Mouse (Mus musculus): ENCODE results near the gene Rasal1.
A peak's percentile ranks its signal among the peaks of the same experiment; 100 is the strongest.

Gene Rasal1

GRCm38 (mm10) chr5:120648569-120649373 is at the start of gene Rasal1:
Gene Rasal1, plus strand, starts transcription at chr5:120648812.
- peak; percentile 62 for DNase-seq (ENCODE audit: inconsistent ontology term)

- DNase-seq (ENCODE audit: inconsistent ontology term): no peak
These were observed 49.0 kb upstream of the Rasal1 start for GRCm38 (mm10) chr5:120599625-120600024.

GRCm38 (mm10) chr5:120600946-120601668 is 47.5 kb upstream of the Rasal1 start:
- DNase-seq (ENCODE audit: inconsistent ontology term): peak; percentile 54

DNA sequence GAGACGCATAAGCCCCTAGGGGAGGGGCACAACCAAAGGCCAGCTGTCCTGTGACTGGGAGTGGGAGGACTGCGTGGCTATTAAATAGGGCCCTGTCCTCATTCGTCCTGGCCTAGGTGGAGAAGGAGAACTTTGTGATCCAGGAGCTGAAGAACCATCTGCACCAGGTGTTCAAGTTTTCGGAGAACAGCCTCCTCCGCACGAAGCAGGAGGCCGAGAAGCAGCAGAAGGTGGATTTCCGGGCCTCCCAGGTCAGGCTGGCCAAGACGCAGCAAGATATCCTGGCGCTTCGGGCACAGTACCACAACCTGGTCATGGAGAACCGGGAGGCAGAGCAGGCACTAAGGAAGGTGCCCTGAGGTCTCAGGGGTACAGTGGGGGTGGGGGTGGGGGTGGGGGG is 46.4 kb upstream of the Rasal1 start:
- DNase-seq (ENCODE audit: inconsistent ontology term): no peak

DNA sequence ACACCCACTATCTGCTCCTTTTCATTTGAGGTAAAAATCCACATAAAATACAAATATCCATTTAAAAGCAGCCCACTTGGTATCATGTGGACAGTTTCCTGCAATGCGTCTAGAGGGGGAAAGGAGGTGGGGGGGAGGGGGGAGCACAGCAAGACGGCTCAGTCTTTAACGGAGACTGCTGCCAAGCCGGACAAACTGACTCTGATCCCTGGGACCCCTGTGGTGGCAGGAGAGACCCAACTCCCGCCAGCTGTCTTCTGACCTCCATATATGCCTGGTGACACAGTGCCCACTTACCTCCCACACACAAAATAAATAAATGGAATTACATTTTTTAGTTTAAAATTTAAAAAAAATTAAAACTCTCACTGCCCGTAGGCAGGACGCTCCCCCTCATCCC is 45.1 kb upstream of the Rasal1 start:
- no peak for DNase-seq (ENCODE audit: inconsistent ontology term)

GRCm38 (mm10) chr5:120604839-120605238 is 43.8 kb upstream of the Rasal1 start:
- peak; percentile 58 for DNase-seq (ENCODE audit: inconsistent ontology term)

- peak; percentile 54 for DNase-seq (ENCODE audit: inconsistent ontology term)
These were observed 43.4 kb upstream of the Rasal1 start for GRCm38 (mm10) chr5:120605241-120605661.

DNA sequence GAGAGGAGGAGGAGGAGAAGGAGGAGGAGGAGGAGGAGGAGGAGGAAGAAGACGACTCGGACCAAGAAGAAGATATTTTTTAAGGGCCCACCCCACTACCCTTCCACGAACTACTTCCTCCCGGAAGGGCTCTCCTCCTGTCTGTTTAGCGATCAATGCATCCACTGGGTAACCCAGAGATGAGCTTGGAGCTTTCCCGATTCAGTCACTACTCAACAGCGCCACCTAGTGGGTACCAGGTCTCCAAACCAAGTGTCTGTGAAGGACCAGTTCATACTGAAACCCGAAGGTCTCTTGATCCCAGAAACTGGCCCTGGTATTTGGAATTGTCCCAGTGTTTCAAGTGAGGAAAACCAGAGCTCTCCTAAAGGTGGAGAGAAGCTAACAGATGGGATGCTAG is 42.9 kb upstream of the Rasal1 start:
- DNase-seq (ENCODE audit: inconsistent ontology term): peak; percentile 86

DNA sequence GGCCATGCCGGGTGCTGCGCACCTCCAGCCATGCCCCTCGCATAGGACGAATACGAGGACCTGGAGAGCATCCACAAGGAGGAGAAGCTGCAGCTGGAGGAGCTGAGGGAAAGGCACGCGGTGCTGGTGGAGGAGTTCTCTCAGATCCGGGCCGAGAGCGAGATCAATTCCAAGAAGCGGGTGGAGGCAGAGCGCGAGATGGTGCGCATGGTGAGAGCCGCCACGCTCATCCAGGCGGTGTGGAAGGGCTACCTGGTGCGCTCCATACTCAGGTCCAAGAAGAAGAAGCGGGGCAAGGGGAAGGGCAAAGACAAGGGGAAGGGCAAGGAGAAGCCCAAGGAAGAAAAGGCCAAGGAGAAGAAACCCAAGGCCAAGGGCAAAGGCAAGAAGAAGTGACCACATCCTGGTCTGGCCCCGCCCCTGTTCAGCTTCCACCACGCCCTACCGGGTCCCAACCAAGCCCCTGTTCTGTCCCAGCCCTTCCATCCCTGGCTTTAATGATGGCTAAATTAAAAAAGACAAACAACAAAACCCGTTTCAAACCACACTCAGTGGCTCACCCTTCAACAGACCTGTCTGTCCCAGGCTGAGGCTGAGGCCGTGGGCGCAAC is 41.9 kb upstream of the Rasal1 start:
- no peak for DNase-seq (ENCODE audit: inconsistent ontology term)

GRCm38 (mm10) chr5:120607335-120607734 is 41.3 kb upstream of the Rasal1 start:
- DNase-seq (ENCODE audit: inconsistent ontology term): no peak

DNA sequence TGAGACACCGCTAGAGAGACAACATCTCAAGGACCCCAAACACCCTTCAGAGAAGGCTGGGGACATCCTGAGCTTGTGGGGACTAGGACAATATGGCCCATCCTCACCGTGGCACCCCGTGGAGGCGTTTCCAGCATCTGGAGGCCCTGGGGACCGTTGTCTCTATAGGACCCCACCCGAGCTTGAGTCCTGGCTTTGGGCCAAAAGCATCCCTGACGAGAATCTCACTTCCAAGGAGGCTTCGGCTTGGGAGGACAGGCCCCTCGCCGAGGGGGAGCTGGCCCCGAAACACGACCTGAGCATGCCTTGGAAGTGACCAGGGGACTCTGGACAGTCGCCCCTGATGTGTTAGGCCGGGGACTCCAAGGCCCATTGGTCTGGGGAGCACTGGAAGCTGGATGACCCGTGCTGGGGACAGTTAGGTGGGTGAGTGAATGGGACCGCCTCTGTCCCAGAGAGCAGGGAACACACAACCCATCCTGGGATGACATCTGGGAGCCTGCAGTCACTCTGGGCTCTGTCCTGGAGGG is 39.3 kb upstream of the Rasal1 start:
- DNase-seq (ENCODE audit: inconsistent ontology term): no peak

GRCm38 (mm10) chr5:120610906-120611305 is 37.7 kb upstream of the Rasal1 start:
- DNase-seq (ENCODE audit: inconsistent ontology term): no peak

DNA sequence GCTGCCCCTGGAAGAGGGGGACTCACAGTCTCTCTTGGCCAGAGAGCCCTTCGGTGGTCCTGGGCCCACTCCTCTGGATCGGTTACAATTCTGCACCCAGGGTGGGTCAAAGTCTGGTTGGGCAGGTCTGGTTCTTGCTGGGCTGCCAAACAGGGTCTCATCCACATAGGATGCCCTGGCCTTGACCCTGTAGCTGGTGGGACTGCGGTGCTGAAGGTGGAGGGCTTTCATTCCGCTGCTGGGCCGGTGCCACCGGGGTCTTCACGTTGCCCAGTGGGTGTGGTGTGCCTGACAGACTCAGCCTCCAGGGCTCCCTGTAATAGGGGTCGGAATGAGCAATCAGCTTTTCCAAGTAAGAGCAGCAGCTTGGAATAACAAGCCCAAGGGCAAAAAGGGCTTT is 37.2 kb upstream of the Rasal1 start:
- no peak for DNase-seq (ENCODE audit: inconsistent ontology term)

DNA sequence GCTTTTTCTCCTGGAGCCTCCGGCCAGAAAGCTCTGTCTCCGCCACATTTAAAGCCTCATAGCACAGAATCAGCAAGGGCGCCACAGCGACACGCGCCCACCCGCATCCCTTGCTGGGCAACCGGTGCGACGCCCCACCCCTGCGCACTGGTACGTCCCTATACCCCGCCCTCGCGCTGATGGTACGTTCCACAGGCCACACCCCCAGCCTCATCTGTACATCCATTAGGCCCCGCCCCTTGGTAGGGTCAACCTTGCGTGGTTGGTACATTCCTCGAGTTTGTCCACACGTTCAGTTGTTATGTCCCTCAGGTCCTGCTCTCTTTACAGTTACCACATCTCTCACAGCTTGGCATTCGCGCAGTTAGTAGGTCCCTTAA is 36.2 kb upstream of the Rasal1 start, which contains the start of the genes Rita1 and Ddx54:
Gene Rita1, minus strand, starts transcription at position 148 of the 380 bp plus-strand sequence.
Gene Ddx54, plus strand, starts transcription at position 298 of the 380 bp plus-strand sequence.
- DNase-seq (ENCODE audit: inconsistent ontology term): no peak

DNA sequence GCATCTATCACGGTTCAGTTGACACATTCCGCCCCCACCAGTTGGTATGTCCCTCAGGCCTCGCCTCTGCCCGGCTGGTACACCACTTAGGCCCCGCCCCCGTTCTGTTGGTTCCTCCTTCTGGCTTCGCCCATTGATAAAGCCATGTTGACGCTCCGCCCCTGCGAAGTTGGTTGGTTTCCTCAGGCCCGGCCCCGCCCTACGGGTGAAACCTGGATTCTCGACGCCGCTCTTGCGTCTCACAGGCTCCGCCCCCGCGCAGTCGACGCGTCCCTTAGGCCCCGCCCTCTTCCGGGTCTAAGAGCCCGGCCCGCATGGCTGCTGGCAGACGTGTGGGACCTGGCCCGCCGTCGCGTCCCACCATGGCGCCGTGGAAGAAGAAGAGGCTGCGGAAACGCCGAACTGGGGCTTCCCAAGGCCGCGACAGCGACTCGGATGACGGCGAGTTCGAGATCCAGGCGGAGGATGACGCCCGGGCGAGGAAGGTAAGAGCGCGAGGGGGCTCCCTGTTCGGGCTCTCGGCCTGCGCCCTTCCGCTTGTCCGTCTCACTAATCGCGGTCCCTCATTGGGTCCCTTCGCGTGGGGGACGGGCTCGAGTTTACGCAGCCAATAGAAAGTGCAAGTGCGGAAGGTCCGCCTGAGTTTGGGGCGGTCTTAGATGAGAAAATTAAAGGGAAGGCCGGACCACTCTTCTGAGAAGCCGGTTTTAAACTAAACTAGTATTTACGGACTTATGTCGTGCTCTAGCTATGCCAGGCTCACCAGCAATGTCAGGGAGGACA is 35.6 kb upstream of the Rasal1 start:
- peak; percentile 100 for DNase-seq (ENCODE audit: inconsistent ontology term)

DNA sequence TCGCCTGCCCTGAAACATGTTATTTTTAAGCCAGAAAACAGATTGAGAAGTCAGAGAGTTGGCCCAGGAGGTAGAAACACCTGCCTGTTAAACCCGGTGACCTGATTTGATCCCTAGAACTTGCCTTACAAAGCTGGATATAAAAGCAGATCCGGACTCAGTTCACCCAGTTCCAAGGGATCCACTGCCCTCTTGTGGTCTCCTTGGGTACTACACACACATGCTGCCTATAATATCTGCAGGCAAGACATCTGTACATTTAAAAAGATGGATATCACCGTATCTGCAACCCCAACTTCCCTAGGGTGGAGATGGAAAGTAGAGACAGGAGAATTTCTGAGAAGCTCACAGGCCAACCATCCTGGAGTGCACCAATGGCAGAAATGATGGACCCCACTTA is 32.7 kb upstream of the Rasal1 start:
- no peak for DNase-seq (ENCODE audit: inconsistent ontology term)

GRCm38 (mm10) chr5:120618778-120619177 is 29.8 kb upstream of the Rasal1 start:
- no peak for DNase-seq (ENCODE audit: inconsistent ontology term)

DNA sequence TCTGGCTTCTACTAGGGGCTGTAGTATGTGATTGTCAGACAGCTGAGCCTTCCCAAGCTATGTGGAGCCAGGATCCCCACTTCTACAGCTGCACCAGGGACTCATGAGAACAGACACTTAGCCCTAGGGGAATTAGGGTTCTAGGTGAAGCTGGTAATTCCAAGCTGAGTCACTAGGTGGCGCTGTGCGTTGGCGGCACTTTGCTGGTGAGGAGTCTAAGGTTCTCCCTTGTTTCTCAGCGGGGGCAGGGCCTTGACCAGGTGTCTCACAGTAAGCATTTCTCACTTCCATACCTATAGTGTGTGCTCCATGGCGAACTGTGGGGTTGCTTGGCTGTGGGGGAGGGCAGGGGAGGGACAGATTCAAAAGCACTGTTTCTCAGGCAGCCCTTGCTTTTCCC is 29.4 kb upstream of the Rasal1 start:
- no peak for DNase-seq (ENCODE audit: inconsistent ontology term)

GRCm38 (mm10) chr5:120620375-120621077 is 28.1 kb upstream of the Rasal1 start:
- peak; percentile 77 for DNase-seq (ENCODE audit: inconsistent ontology term)

DNA sequence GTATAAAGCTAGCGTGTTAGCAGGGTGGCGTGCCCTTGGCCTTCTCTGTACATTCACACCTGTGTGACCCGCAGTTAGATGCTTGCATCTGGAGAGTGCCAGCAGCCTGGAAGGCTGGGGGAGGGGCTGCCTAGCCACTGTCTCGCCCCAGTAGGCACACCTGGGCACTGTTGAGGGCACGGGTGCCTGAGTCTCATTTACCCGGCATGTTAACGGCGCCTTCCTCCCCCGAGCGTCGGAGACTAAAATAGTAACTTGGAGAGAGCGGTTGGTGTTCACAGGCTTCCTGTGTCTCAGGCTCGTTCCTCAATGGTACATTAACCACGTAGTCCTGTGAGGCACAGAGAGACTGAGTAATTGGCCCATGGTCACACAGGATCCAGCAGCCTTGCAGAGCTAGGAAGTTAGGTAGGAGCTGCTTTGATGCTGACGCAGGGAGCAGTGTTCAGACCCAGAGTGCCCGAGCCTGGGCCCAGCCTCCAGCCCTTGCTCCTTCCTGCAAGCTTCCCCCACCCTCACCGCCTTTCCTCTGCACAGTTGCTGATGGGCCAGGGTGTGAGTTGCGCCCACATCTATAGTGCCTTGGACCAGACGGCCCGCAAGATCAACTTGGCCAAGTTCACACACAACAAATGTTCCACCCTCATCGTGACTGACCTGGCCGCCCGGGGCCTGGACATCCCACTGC is 27.4 kb upstream of the Rasal1 start:
- no peak for DNase-seq (ENCODE audit: inconsistent ontology term)
